Mouse (Mus musculus) liver, postnatal 0 days (tissue): ENCODE measurements around the gene Casp7.

Experiments used
- CTCF ChIP-seq: sonication (generic); IDR thresholded peaks from 2 replicates; pipeline ENCODE4 v1.5.1; 2016; ENCODE audit warnings: antibody characterized with exemption, low read depth
- EP300 ChIP-seq: IDR thresholded peaks from 2 replicates; pipeline ENCODE4 v1.6.1; 2016; ENCODE audit warnings: antibody characterized with exemption, low read depth, mild to moderate bottlenecking

DNA sequence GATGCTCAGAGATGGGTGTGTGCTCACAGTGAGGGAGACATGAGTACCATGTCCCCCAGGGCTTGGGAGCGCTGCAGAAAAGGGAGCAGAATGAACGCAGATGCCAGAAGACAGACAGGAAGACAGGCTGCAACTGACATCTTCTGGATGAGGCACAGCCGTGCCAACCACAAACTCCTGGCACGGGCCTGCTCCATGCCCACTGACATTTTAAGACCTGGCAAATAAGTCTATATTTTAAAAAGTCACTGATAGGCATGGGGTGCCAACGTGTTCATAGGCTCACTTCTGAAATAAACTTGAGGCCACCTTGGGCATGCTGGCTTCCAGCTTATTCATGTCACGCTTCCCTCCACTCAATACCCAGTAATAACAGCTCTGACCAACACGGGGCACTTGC lies 28.0 kb upstream of the Casp7 start:
- TF ChIP-seq CTCF (no peak), EP300 (no peak)
